Mouse (Mus musculus) ZHBTc4 (cell line): Measurements from ENCODE around the gene Slc47a1.
"Not testable (repeated sequence)": the region's sequence is repeated elsewhere in the genome, so short reads cannot be mapped to it uniquely, and the experiment has no call there.

Experiments used
- DNase-seq: peaks from one replicate; pipeline ENCODE4 v3.0.0-alpha.2; 2011; ENCODE audit warnings: low read depth, low spot score

The Slc47a1 gene

GRCm38 (mm10) chr11:61377881-61378613 is at the start of gene Slc47a1:
Gene Slc47a1 (minus strand): TSS chr11:61378345.
- peak; percentile 59 for DNase-seq

- DNase-seq: no peak
These were observed 41.1 kb upstream of the Slc47a1 start for GRCm38 (mm10) chr11:61419253-61419652.

- DNase-seq: peak; percentile 86
These were observed 39.9 kb upstream of the Slc47a1 start for GRCm38 (mm10) chr11:61417945-61418551.

GRCm38 (mm10) chr11:61416540-61416939 is 38.4 kb upstream of the Slc47a1 start:
- DNase-seq: peak; percentile 61

GRCm38 (mm10) chr11:61415444-61415843 is 37.3 kb upstream of the Slc47a1 start:
- no peak for DNase-seq

- no peak for DNase-seq
These were observed 36.4 kb upstream of the Slc47a1 start for GRCm38 (mm10) chr11:61414560-61414959.

- peak; percentile 59 for DNase-seq
These were observed 35.3 kb upstream of the Slc47a1 start for GRCm38 (mm10) chr11:61413411-61413810.

GRCm38 (mm10) chr11:61411809-61412208 is 33.7 kb upstream of the Slc47a1 start:
- peak; percentile 26 for DNase-seq

GRCm38 (mm10) chr11:61411221-61411620 is 33.1 kb upstream of the Slc47a1 start:
- DNase-seq: peak; percentile 41

GRCm38 (mm10) chr11:61410129-61410528 is 32.0 kb upstream of the Slc47a1 start:
- DNase-seq: peak; percentile 90

- DNase-seq: no peak
These were observed 30.9 kb upstream of the Slc47a1 start for GRCm38 (mm10) chr11:61409051-61409450.

GRCm38 (mm10) chr11:61408184-61409027 is 30.3 kb upstream of the Slc47a1 start:
- DNase-seq: peak; percentile 53

- peak; percentile 95 for DNase-seq
These were observed 29.6 kb upstream of the Slc47a1 start for GRCm38 (mm10) chr11:61407638-61408183.

- no peak for DNase-seq
These were observed 23.6 kb upstream of the Slc47a1 start for GRCm38 (mm10) chr11:61401794-61402193.

- no peak for DNase-seq
These were observed 22.7 kb upstream of the Slc47a1 start for GRCm38 (mm10) chr11:61400681-61401346.

GRCm38 (mm10) chr11:61397423-61398043 is 19.4 kb upstream of the Slc47a1 start:
- DNase-seq: not testable (repeated sequence)

GRCm38 (mm10) chr11:61388936-61389335 is 10.8 kb upstream of the Slc47a1 start:
- no peak for DNase-seq

- DNase-seq: peak; percentile 69
These were observed 9.9 kb upstream of the Slc47a1 start for GRCm38 (mm10) chr11:61388012-61388411.

GRCm38 (mm10) chr11:61387233-61387632 is 9.1 kb upstream of the Slc47a1 start:
- DNase-seq: no peak

GRCm38 (mm10) chr11:61385725-61386124 is 7.6 kb upstream of the Slc47a1 start:
- DNase-seq: no peak

GRCm38 (mm10) chr11:61381272-61381671 is 3.1 kb upstream of the Slc47a1 start:
- DNase-seq: no peak
